Mouse (Mus musculus): Measurements from ENCODE around the gene 7530416G11Rik.
A peak's percentile ranks its signal among the peaks of the same experiment; 100 is the strongest.

The 7530416G11Rik gene

DNA sequence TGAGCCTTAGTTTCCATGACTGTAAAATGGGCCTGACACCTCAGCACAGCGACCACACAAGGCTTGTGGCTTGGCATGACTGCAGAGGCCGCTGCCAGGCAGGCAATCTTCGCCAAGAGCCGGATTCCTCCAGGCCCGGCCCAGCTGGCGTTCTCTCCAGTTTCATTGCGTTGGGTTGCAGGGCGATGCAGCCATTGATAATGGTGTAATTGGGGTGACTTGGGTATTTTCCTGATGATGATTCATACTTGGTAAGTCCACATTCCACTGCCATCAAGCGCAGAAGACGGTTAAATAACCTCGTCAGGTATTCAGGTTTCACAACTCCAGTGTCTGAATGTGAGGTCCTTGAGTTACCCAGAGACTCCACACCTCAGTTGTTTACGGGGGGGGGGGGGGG, 23.7 kb downstream of the 7530416G11Rik start:
- DNase-seq: no peak

DNA sequence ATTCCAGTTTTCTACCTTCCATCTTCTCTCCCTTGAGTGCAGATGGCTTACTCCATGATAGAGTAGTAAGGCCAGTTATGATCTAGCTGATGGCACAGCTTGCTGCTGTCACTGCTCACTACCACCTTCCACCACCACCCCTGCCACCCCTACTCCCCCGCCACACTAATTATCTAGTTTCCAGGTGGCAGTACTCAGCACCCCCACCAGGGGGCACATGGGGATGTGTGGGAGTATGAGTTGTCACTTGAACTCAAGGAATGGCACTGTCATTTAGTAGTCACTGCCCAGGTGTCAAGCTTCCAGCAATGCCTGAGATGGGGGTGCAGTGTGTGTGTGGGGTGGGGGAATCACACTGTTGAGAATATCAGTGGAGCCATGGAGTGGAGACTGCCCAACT, 25.4 kb downstream of the 7530416G11Rik start:
- DNase-seq: no peak

DNA sequence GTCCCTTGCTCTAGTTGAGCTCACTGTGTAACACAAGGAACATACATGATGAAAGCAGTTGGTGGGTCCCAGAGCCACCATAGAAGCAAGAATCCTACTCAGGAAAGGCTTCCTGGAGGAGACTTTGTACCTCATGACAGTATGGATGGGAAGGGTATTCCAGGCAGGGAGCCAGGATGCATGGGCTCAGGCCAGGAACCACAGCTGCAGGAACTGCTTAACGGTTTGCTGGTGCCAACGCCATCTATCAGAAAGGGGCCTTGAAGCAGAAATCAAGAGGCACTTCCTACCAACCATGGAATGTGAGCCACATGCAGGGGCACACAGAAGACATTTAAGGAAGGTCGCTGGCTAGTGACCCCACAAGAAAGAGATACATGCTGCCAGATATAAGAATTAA, 28.3 kb downstream of the 7530416G11Rik start:
- DNase-seq: no peak

DNA sequence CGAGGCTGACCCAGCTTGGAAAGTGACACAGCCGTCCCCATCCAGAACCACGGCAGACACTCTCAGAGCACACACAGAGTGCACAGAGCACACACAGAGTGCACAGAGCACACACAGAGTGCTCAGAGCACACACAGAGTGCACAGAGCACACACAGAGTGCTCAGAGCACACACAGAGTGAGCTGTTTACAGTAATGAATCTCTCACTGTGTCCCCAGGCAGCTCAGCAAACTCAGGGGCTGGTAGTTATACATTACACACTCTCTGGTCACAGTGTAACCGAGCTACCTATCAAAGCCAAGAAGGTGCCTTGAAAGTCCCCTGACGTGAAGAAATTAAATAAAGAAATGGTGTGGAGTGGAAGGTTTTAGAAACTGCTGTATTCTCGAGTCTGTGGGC, 33.6 kb downstream of the 7530416G11Rik start:
- no peak for DNase-seq

DNA sequence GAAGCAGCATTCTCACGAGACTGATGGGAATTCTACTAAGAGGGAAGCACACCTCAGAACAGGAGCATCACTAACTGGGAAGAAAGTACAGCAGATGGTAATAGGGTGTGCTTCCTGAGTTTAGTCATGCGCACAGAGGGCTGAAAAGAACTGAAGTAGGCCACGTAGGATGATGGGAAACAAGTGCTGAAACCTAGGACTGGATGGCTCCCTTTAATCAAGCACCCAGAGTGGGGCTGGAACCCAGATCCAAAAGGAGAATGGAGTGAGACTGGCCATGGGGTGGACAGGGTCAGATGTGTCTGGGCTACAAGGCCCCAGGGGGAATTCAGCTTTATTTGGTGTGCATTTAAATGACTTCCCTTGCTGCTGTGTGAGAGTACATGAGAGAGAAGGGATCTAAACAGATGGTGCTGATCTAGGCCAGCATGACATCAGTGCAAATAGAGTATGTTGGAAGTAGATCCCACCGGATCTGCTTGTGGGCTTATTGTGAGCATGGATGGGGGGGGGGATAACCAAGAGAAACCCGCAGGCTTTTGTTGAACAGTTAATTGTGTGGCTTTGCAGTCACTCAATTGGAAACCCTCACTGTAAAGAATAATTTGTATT, 36.5 kb downstream of the 7530416G11Rik start:
- no peak for DNase-seq

DNA sequence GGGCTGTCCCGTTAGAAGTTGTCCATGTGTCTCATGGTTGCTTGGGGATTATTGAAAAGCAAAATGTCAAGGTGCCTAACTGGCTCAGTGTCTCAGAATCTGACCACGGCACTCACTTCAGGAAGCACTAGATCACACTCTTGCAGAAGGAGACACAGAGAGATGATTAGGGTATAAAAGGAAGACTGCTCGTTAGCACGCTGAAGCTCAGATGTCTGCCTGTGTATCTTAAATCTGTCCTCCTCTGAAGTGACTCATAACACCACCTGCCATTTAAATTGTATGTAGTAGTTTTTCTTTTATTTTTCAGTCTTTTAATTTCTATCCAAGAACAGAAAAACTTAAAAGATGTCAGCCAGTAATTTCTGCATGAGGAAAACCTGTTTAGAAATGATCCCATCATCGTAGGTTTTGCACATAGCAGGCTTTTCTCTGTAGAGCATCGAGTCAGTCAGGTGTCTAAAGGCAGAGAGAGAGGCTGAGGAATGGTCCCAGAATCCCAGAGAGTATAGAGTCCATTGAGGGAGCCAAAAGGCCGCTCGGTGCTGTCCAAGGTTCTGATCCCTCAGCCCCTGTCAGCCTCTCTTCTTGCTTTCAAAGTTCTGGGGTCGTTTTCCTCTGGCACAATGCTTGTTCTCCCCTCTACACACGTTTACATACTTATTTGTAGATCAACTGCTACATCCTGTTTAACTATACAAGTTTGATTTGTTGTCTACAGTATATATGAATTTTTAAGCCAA, 38.0 kb downstream of the 7530416G11Rik start:
- DNase-seq: no peak

DNA sequence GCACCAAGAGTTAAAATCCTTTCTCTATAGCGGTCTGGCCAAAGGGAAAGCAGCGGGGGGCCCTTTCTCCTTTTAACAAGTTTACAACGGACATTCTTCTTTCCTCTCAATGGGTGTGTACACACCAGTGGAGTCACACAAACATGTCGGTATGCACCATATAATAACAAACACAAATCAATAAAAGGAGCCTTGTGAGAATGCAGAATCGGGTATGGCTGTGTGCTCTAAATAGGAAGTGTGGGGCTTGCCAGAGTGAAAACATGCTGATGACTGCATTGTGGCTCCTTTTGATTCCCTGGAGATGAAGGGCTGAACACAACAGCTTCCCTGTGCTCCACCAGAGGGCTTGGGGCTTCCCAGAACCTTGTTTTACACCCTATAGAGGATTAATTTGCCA, 38.8 kb downstream of the 7530416G11Rik start:
- no peak for DNase-seq

DNA sequence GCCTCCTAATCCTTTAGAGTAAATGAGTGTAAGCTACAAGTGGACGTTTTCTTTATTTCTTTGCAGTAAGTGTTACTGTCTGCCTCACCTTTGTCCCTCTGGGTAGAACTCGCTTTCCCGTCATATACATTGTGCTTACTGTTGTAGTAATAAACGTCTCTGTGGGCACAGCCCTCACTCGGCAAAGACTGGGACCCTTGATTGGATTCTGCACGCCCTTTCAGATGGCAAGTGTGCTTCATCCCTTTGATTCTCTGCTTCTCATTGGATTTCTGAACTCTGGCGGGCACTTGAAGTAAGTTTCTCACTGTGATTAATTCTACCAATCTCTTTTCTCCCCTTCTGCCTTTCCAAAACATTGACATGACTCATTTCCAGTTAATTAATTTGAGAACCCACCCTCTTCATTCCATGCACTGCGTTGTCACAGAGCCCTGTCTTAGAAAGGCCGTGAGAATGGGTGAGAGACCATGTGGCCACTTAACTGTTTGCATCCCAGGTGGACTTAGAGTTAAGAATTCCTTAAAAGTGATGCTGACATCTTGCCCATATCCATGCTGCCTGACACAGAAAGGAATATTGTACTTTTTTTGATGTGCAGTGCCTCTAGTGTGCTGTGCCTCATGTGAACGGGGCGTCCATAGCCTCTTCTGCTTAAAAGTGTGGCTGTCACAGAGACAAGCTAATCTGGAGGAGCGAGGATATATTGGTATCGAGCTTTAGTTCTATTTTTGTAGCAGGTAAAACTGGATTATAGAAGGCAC, 39.8 kb downstream of the 7530416G11Rik start:
- DNase-seq: no peak

DNA sequence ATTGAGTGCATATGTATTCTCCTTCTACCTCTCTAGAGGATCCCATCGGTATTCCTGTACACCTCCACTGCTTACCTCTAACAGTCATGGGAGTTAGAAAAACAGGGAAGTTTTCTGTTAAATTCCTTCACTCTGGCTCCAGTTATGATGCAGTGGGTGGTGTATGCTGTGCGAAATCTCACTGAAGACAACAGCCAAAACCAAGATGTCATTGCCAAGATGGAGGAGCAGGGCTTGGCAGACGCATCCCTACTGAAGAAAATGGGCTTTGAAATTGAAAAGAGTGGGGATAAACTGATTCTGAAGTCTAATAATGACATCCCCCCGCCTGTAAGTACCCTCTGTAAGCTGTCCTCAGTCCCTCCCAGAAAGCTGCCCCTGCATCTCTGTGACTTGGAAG, 40.9 kb downstream of the 7530416G11Rik start:
- DNase-seq: no peak

DNA sequence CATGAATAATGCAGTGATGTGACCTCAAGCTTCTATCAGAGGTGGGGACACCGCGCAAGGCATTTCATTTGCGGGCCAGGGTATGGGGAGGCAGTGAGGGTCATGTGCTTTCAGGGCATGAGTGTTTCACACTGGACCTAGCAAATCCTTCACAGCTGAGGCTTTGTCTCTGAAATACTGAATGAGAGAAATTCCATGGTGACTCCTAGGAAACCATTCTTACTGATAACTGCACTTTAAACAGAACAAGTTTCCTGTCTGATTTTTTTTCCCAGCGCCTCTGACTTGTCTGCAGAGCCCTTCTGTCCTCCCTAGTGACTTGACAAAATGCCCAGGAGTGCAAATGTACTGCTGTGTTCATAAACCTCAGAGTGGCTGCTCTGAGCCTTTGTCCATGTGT, 41.5 kb downstream of the 7530416G11Rik start:
- DNase-seq: peak; percentile 45

DNA sequence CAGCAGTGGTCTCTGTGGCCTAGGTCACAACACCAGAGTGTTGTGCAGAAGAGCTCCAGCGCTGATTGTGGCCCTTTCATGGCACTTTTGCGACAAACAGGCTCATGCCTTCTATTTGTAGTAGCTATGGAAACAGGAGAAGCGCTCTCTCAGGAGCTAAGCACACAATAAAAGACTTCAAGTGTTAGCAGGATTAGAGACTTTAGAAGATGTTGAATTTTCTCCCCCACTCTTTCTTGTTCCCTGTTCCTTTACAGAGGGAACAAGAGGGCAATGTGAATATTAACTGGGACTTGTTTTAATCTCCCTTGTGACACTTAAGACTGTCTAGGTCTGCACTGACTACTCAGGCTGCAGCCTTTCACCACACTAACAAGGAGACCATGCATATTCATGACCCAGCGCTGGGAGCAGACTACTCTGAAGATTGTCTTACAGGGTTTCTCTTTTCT, 44.4 kb downstream of the 7530416G11Rik start:
- DNase-seq: no peak

DNA sequence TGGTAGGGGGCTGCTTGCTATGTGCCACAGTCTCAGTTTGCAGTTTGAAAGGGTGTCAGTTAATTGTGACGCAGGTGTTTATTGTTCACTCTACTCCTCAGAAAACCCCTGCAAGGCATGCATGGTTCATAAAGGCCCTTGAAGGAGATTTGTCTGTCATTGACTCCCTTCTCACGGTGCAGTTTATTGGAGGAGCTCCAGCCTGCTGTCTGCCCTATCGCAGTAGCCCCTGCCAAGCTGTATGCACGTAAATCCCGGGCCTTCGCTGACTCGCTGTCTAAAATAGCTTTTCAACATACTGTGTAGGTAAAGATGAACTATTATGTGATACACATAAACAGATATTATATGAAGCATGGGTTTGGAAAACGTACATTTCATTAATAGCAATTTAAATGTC, 45.2 kb downstream of the 7530416G11Rik start:
- no peak for DNase-seq

DNA sequence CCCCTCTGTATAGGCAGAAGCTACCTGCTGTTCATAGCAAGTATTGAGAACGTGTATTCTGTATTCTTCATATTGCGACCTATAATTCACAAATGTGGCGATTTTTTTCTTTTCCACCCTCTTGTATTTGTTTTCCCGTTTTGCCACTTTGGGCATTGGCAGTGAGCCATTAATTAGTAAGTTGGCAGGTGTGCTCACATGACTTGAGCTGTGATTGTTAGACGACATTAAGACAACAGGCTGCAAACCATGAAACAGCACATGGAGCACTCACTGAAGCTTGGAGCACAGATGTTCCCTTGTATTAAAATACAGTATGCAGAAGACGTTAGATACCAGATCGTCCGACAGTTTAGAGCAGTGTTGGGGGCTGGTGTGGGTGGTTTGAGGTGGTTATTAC, 46.1 kb downstream of the 7530416G11Rik start:
- no peak for DNase-seq

DNA sequence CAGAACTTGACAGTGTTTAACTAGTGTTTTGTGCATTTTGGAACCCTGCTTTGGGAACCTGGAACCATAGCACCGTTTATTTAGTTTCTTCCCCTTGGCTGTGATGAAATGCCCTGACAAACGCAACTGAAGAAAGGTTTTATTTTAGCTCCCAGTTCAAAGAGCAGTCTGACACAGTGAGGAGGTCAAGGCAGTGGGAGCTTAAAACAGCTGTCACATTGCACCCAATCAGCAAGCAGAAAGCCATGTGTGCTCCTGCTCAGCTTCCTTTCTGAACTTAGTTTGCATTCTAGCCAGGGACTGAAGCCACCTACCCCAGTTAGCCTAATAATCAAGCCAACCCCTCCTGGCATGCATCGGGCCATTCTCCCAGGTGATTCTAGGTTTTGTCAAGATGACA, 56.4 kb downstream of the 7530416G11Rik start:
- no peak for DNase-seq

Data from cerebellum, adult 9-11 months (tissue).